Mouse (Mus musculus): ENCODE results near the gene Zdhhc14. TPM values are rescaled to one million over a fixed set of nuclear protein-coding genes. Genes with fewer than 3 reads are reported as not detected.

Zdhhc14 gene
- polyA plus RNA-seq, 1 experiment from 2014 or later, result 6.1 TPM

DNA sequence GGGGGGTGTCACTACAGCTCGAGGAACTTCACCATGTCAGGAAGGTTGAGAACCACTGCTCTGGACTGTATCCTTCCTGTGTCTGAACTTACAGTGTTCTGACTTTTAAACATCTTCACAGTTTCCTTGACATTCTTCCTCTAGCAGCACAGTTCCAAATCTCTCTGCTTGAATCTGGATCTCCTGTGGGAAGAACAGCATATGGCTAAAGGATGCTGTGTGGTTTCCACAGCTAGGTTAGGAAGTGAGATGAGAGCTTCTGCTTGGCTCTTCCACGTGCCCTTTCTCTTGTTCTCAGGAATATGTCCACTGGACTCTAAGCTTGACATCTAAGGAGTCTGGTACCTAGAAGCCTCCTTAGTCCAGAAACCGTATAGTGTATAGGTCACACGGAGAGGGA lies 15.7 kb downstream of the Zdhhc14 start:
- H3K4me2 ChIP-seq (replicated peaks), result no peak overlapping the region
- no peaks in the 10 kb centered on the region for H3K36me3 ChIP-seq
- H3K9ac ChIP-seq, result no peak overlapping the region
- H3K4me3 ChIP-seq, result no peak overlapping the region
- WGBS, result 82% methylated on average over 4 of the region's 4 CpGs
- no peak for ATAC-seq (ENCODE audit: low FRiP score)
- no peak overlapping the region for H3K27ac ChIP-seq
- no peaks in the 10 kb centered on the region for H3K27me3 ChIP-seq
- no peaks in the 10 kb centered on the region for H3K9me3 ChIP-seq (replicated peaks)
- H3K4me1 ChIP-seq, result peaks cover 8% of the 10 kb centered on the region; the same call in 1 of the 2 replicates

DNA sequence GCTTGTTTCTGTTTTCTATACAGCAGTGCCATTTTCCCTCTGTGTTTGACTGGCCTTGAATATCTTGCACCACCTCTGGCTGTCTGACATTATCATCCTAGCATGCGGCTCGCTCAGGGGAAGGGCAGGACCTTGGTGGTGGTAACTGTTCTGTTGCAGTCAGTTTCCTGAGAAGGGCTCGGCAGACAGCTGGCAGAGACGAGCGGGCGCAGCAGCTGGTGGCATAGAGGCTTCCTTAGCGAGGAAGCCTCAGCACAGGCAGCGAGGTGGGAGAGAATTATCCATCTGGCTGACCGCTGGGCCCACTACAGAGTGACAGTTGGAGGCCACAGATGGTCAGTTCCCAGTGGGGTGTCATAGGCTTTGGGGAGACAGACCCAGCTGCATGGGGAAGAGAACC lies 18.2 kb downstream of the Zdhhc14 start:
- Histone ChIP-seq H3K36me3 (no peaks in the 10 kb centered on the region), H3K9ac (no peak overlapping the region), H3K27me3 (no peaks in the 10 kb centered on the region), H3K4me2 (replicated peaks) (no peak overlapping the region), H3K27ac (no peak overlapping the region), H3K9me3 (replicated peaks) (no peaks in the 10 kb centered on the region), H3K4me1 (peaks cover 8% of the 10 kb centered on the region; the same call in 1 of the 2 replicates), H3K4me3 (no peak overlapping the region)
- ATAC-seq (ENCODE audit: low FRiP score), result no peak
- 82% methylated on average over 9 of the region's 9 CpGs for WGBS

DNA sequence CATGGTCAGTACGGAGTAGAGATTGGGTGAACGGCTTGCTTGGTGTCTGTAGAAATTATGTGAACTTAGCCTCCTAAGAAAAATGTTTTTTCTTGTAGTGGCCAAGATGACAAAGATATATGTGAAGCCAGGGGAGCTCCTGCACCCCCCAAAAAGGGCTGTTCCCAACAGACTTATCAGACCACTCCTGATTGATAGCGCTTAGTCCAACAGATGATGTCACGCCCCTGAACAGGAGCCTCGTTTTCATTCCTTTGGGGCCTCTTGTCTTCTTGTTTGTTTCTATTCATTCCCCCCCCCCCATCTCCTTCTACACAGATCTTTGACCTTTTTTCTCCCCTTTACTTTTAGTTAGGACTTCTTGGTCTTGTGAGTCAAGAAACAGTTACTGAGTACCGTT lies 19.4 kb downstream of the Zdhhc14 start:
- H3K4me2 ChIP-seq (replicated peaks), result no peak overlapping the region
- WGBS, result 80% methylated on average over 6 of the region's 6 CpGs
- H3K4me3 ChIP-seq, result no peak overlapping the region
- H3K27me3 ChIP-seq, result no peaks in the 10 kb centered on the region
- no peaks in the 10 kb centered on the region for H3K9me3 ChIP-seq (replicated peaks)
- no peak overlapping the region for H3K9ac ChIP-seq
- no peaks in the 10 kb centered on the region for H3K36me3 ChIP-seq
- no peak overlapping the region for H3K27ac ChIP-seq
- ATAC-seq (ENCODE audit: low FRiP score), result no peak
- peaks cover 2% of the 10 kb centered on the region; the same call in 1 of the 2 replicates for H3K4me1 ChIP-seq

DNA sequence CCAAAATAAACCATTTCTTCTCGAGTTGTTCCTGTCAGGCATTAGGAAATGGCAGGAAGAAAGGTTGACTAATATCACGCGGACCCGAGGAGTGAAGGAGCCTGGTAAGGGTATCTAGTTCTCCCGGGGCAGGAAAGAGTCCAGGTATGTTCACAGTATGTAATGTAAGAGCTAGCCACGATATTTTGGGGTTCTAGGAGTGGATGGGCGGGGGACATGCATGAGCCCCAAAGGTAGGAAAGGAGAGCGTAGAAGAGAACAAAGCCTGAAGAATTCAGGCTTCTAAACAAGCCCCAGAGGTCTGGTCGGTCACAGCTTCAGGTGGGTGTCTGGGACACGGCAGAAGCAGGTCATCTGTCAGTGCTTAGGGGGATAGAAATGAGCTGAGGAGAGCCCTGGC lies 27.1 kb downstream of the Zdhhc14 start:
- Histone ChIP-seq H3K4me2 (replicated peaks) (no peak overlapping the region), H3K4me3 (no peak overlapping the region), H3K27ac (no peak overlapping the region), H3K27me3 (no peaks in the 10 kb centered on the region; the same call in 1 of the 2 replicates), H3K4me1 (no peaks in the 10 kb centered on the region), H3K9ac (no peak overlapping the region), H3K9me3 (replicated peaks) (0 out of 2 replicates have a peak, but pooled peaks cover 5% of the 10 kb centered on the region), H3K36me3 (no peaks in the 10 kb centered on the region)
- WGBS, result 89% methylated on average over 10 of the region's 10 CpGs
- no peak for ATAC-seq (ENCODE audit: low FRiP score)

DNA sequence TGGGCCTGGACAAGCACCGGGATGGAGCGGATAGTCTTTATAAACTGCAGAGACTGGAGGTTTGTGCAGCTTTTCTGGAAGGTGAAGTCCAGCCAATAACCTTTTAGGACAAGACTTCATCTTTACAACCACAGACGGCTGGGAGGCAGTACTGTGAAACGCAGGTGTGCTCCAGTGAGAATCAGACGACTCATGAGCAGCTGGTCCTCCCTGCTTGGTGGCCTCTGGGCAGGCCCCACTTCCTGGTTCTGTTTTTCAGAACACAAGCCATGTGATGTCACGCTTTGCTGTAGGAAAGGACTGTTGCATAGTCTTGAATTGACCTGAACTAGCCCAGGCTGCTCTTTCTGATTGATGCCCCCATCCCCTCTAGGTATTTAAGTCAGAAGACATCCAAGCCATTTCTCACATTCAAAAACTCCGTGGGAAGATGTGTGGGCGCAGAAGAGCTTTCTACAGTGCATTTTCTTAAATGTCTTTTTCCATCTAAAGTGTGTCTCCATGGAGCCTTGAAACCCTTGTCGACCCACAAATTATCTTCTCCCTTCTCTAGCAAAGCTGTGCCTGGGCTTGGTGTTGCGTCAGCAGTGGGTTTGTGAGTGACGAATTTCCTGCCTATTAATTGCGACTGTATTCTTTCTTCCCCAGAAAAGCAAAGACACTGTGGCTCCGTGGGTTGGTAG lies 27.7 kb downstream of the Zdhhc14 start:
- Histone ChIP-seq H3K4me1 (no peaks in the 10 kb centered on the region), H3K9ac (no peak overlapping the region), H3K4me3 (no peak overlapping the region), H3K4me2 (replicated peaks) (no peak overlapping the region), H3K27ac (no peak overlapping the region), H3K36me3 (no peaks in the 10 kb centered on the region), H3K27me3 (no peaks in the 10 kb centered on the region; the same call in 1 of the 2 replicates), H3K9me3 (replicated peaks) (0 out of 2 replicates have a peak, but pooled peaks cover 5% of the 10 kb centered on the region)
- ATAC-seq (ENCODE audit: low FRiP score), result no peak
- WGBS, result 85% methylated on average over 13 of the region's 13 CpGs

DNA sequence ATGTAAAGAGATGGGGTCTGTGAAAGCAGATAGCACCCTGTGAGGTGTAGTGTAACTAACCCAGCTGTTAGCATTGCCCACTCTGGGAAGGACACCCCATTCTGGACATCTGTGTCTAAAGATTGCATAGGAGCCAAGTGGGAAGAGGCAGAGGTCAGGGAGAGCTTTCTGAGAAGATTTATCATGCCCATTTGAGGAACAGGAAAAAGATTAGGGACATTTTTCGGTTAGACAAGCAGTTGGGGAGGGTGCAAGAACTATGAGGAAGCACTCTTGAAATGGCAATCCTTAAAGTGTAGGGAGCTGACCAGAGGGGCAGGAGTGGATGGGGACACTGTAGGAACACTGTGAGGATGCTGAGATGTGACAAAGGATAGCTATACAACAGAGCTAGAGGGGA lies 29.2 kb downstream of the Zdhhc14 start:
- Histone ChIP-seq H3K27ac (no peak overlapping the region), H3K36me3 (no peaks in the 10 kb centered on the region), H3K9ac (no peak overlapping the region), H3K4me3 (no peak overlapping the region), H3K4me2 (replicated peaks) (no peak overlapping the region), H3K4me1 (no peaks in the 10 kb centered on the region), H3K9me3 (replicated peaks) (0 out of 2 replicates have a peak, but pooled peaks cover 5% of the 10 kb centered on the region), H3K27me3 (no peaks in the 10 kb centered on the region; the same call in 1 of the 2 replicates)
- ATAC-seq (ENCODE audit: low FRiP score), result no peak
- 73% methylated on average over 1 of the region's 1 CpGs for WGBS

DNA sequence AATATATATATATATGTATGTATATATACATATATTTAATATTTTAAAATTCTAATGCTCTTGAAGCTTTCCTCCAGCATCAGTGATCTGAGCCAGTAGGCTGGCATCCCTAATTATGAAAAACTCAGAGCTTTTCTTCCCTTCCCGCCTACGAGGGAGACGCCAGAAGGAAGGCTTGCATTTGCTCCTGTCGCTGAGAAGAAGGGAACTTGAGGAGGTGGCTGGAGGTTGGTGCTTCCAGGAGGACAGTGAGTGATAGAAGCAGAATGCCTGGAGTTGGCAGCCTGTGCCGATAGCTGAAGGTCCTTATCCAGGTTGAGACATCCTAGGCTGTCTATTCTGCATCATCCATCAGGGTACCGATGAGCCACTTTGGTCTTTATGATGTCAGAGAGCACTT lies 37.2 kb downstream of the Zdhhc14 start:
- no peaks in the 10 kb centered on the region for H3K9me3 ChIP-seq (replicated peaks)
- WGBS, result 86% methylated on average over 6 of the region's 6 CpGs
- ATAC-seq (ENCODE audit: low FRiP score), result no peak
- H3K36me3 ChIP-seq, result no peaks in the 10 kb centered on the region
- H3K4me1 ChIP-seq, result no peaks in the 10 kb centered on the region
- no peaks in the 10 kb centered on the region for H3K27me3 ChIP-seq
- no peak overlapping the region for H3K27ac ChIP-seq
- H3K4me3 ChIP-seq, result no peak overlapping the region
- H3K9ac ChIP-seq, result no peak overlapping the region
- H3K4me2 ChIP-seq (replicated peaks), result no peak overlapping the region

DNA sequence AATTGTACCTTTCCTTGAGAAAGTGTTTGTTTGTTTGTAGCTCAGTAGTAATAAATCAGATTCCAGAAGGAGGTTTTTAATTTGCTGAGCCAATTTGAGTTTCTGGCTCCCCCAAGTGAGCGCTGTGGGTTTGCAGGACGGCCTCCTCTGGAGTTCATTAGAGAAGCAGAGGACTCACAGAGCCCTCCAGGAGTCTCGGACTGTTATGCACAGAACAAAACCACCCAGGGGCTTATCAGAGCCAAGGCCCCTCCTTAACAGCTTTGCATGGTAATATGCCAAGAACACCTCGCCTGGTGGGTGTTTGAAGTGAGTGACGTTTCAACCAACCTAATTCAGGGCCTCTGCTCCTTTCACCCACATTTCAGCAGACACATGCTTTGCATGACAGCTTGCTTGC lies 40.5 kb downstream of the Zdhhc14 start:
- Histone ChIP-seq H3K4me2 (replicated peaks) (no peak overlapping the region), H3K9me3 (replicated peaks) (no peaks in the 10 kb centered on the region), H3K36me3 (no peaks in the 10 kb centered on the region), H3K4me3 (no peak overlapping the region), H3K27ac (no peak overlapping the region), H3K27me3 (no peaks in the 10 kb centered on the region), H3K9ac (no peak overlapping the region), H3K4me1 (peaks cover 5% of the 10 kb centered on the region; the same call in 1 of the 2 replicates)
- WGBS, result 40% methylated on average over 5 of the region's 5 CpGs
- ATAC-seq (ENCODE audit: low FRiP score), result no peak

DNA sequence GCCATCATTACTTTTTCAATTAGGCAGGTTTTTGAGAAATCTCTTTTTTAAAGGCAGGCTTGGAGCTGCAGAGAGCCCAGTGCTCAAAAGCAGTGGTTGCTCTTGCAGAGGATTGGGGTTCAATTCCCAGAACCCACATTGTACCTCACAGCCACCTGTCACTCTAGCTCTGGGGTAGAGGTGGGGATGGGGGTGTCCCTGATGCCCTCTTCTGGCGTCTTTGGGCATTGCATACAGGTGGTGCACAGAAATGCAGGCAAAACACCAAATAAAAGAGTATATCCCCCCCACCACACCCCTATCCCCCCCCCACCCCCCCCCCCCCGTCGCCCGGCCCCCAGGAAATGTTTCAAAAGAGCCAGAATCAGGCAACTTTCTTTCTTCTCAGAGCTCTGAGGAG lies 43.0 kb downstream of the Zdhhc14 start:
- Histone ChIP-seq H3K9ac (no peak overlapping the region), H3K4me2 (replicated peaks) (no peak overlapping the region), H3K4me1 (peaks cover 5% of the 10 kb centered on the region; the same call in 1 of the 2 replicates), H3K4me3 (no peak overlapping the region), H3K36me3 (no peaks in the 10 kb centered on the region), H3K9me3 (replicated peaks) (no peaks in the 10 kb centered on the region), H3K27ac (no peak overlapping the region), H3K27me3 (no peaks in the 10 kb centered on the region)
- no peak for ATAC-seq (ENCODE audit: low FRiP score)
- 38% methylated on average over 4 of the region's 4 CpGs for WGBS

GRCm38 (mm10) chr17:5536259-5537094 lies 44.1 kb downstream of the Zdhhc14 start:
- H3K4me3 ChIP-seq, result no peak overlapping the region
- H3K9me3 ChIP-seq (replicated peaks), result no peaks in the 10 kb centered on the region
- no peak overlapping the region for H3K9ac ChIP-seq
- H3K27me3 ChIP-seq, result no peaks in the 10 kb centered on the region
- WGBS, result 68% methylated on average over 10 of the region's 12 CpGs
- 0 out of 2 replicates have a peak overlapping the region, but pooled peaks have one; percentile 15 for H3K4me2 ChIP-seq (replicated peaks)
- no peaks in the 10 kb centered on the region for H3K36me3 ChIP-seq
- peak overlapping the region; percentile 17; the same call in 1 of the 2 replicates for H3K27ac ChIP-seq
- H3K4me1 ChIP-seq, result peaks cover 5% of the 10 kb centered on the region; the same call in 1 of the 2 replicates
- peak; percentile 73; the same call in 1 of the 2 replicates for ATAC-seq (ENCODE audit: low FRiP score)

DNA sequence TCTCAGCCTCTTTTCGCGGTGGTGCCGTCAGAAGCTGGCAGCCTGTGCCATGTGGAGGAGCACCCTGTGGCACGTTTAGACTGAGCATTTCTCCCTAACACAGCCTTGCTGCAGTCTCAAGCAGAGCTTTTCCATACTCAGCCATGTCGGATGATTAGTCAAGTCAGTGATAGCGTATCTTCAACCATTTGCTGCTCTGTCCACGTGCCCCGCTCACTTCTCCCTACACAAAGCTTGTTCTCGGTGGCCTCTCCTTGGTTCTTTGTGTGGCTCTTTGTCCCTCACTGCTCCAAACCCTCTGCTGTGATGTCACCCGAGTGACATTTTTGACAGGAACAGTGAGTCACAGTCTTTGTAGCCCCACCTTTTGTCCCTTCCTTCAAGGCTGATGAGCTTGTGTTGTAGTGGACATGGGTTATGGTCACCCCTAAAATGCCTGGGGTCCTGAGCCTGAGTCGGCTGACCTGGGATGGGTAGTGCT lies 44.8 kb downstream of the Zdhhc14 start:
- no peaks in the 10 kb centered on the region for H3K9me3 ChIP-seq (replicated peaks)
- peak overlapping the region; percentile 17; the same call in 1 of the 2 replicates for H3K27ac ChIP-seq
- H3K36me3 ChIP-seq, result no peaks in the 10 kb centered on the region
- WGBS, result 67% methylated on average over 11 of the region's 11 CpGs
- peaks cover 5% of the 10 kb centered on the region; the same call in 1 of the 2 replicates for H3K4me1 ChIP-seq
- 0 out of 2 replicates have a peak, but pooled peaks have one; percentile 50 for ATAC-seq (ENCODE audit: low FRiP score)
- 0 out of 2 replicates have a peak overlapping the region, but pooled peaks have one; percentile 15 for H3K4me2 ChIP-seq (replicated peaks)
- no peaks in the 10 kb centered on the region for H3K27me3 ChIP-seq
- no peak overlapping the region for H3K4me3 ChIP-seq
- no peak overlapping the region for H3K9ac ChIP-seq

DNA sequence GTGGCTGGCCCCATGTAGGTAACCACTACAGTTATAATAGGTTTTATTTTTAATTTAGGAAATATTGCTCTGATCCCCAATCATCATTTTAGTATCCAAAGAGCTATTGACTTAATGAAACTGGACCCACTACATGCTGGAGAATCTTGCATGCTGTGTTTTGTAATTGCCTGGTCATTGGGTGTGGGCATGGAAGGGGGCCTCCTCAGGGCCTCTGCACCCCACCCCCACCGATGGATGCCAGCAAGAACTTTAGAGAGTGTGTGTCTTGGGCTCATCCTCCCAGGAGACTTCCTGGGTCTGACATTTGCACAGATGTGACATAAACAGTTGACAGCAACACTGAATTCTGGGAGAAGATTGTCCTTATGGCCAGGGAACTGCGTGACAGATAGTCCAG lies 49.8 kb downstream of the Zdhhc14 start:
- no peak overlapping the region for H3K4me2 ChIP-seq (replicated peaks)
- no peak overlapping the region for H3K27ac ChIP-seq
- H3K27me3 ChIP-seq, result no peaks in the 10 kb centered on the region
- H3K4me3 ChIP-seq, result no peak overlapping the region
- 80% methylated on average over 2 of the region's 2 CpGs for WGBS
- H3K4me1 ChIP-seq, result no peaks in the 10 kb centered on the region; the same call in 1 of the 2 replicates
- no peak overlapping the region for H3K9ac ChIP-seq
- H3K9me3 ChIP-seq (replicated peaks), result no peaks in the 10 kb centered on the region
- H3K36me3 ChIP-seq, result no peaks in the 10 kb centered on the region
- ATAC-seq (ENCODE audit: low FRiP score), result no peak

All from hindbrain, embryonic 12.5 days (tissue).